Mouse (Mus musculus): ENCODE measurements around the gene Mnat1.

- TF ChIP-seq CTCF (IDR thresholded peaks at IDR 0.05; ENCODE audit: control insufficient read depth, insufficient read depth, insufficient read length): no peak
- TF ChIP-seq FOSL1 (IDR thresholded peaks at IDR 0.05; ENCODE audit: insufficient read depth, low read length, poor library complexity, severe bottlenecking): no peak
- TF ChIP-seq MAX (IDR thresholded peaks at IDR 0.05): no peak
- TF ChIP-seq USF1 (IDR thresholded peaks at IDR 0.05; ENCODE audit: low read depth): no peak
- no peak for TF ChIP-seq MYOD1 (IDR thresholded peaks at IDR 0.05; ENCODE audit: control insufficient read depth, insufficient read length, low read depth)
- TF ChIP-seq MYOG (IDR thresholded peaks at IDR 0.05; ENCODE audit: control insufficient read depth, extremely low read depth, insufficient read length): no peak
Measured at GRCm38 (mm10) chr12:73094189-73094588, 29.3 kb upstream of the Mnat1 start.

All from C2C12 (cell line).